Mouse (Mus musculus) spleen, adult 12 weeks (tissue): ENCODE results near the gene Fyb.
A peak's percentile ranks its signal among the peaks of the same experiment; 100 is the strongest.

ENCODE experiments used
- DNase-seq: peaks from one replicate; pipeline ENCODE4 v3.0.0; 2022; ENCODE audit warnings: low spot score

Gene Fyb

DNA sequence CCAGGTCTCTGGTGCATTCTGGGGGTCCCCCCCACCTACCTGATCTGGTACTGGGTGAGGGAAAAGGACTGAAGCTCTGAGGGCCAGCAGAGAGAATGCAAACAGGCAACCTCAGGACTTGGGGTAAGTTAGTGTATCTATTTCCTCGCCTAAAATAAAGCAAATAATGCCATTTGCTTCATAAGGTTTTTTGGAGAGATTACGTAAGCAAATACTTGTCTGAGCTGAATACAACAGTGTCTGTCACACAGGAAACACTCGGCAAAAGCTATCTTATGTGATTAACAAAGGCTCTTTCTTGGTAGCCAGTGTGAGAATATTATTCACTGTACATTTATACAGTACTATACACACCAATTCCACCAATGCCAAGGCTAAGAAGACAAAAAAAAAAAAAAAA lies 76.0 kb downstream of the Fyb start:
- no peak for DNase-seq

- DNase-seq, result no peak
These were observed 77.7 kb downstream of the Fyb start for GRCm38 (mm10) chr15:6600314-6600713.

GRCm38 (mm10) chr15:6601330-6601729 lies 78.7 kb downstream of the Fyb start:
- no peak for DNase-seq

- no peak for DNase-seq
These were observed 79.3 kb downstream of the Fyb start for GRCm38 (mm10) chr15:6602003-6602402.

GRCm38 (mm10) chr15:6610703-6611102 lies 88.0 kb downstream of the Fyb start:
- no peak for DNase-seq

DNA sequence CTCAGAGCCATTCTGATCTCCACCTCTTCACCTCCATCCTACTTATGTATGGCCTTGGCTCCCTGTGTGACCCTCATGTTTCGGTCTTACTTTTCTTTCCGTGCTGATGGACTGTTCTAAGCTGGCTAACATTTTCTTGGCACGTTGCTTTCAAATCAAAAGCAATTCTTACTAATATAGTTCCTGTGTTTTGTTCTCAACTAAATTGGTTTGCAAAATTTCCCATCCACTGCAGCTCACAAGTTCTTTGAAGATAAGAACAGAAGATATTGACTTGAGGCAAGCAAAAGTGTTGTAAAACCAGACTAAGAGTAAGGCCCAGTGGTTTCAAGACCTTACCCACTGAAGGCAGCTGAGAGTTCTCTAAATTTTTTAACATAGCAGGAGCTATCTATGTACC lies 90.2 kb downstream of the Fyb start:
- DNase-seq, result no peak

DNA sequence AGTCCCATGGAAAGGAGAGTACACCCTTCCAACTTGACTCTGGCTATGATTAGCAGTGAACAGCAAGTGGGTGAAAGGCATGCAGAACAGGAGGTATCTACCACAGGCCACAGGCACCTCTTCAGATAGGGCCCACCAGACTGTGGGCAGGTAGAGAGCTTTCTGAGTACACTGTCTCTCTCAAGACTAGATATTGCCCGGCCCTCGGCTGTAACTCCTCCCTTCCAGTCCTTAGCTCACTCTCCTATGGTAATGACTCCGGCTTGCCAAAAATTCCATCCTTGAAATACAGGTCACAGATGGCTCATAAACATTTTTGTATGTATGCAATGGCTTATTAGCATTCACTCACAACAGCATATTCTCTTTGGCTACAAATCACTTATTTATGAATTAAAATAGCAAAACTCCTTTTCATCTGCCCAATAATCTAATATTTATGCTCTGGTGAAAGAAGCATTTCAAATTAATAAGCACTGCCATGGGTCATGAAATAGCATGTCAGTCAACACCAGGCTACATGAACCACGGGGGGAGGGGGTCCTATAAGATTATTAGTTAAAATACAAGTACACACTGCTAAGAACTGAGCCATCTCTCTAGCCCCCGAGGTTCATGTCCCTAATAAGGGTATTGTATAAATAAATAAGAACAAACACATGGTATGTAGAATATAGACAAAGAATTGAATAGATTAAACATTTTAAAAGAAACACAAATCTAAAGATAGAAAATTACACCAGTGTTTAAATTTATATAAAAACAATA lies 93.9 kb downstream of the Fyb start:
- DNase-seq, result no peak

DNA sequence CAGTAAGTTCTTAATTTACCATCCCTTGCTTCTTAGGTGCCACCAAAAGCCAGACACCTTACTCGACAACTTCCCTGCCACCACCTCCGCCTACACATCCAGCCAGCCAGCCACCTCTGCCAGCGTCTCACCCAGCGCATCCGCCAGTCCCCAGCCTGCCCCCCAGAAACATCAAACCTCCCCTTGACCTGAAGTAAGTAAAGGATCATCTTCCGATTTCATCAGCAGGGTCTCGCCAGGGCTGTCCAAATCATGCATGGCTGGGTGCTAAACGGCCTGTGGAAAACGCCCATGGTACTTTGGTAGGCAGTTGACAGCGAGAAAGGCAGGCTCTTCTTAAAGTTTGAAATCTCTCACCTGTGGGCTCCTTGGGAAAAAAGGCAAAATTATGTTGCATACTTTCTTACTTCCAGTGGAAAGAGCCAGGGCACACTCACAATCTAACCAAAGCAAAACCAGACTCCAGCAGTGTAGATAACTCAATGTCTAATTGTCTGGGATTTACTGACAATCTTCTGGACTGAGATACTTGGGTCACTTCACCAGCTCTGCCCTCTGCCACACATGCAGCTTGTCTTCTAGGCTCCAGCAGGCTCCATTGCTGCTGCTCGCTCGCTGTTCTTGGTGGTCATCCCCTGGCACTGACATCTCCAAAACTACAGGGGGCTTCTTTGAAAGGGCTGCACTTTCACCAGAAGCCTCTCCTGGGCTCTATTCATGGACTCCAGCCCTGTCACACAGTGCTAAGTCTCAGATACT lies 97.1 kb downstream of the Fyb start:
- no peak for DNase-seq

GRCm38 (mm10) chr15:6622512-6622911 lies 99.9 kb downstream of the Fyb start:
- DNase-seq, result peak; percentile 55

GRCm38 (mm10) chr15:6623529-6624228 lies 101.0 kb downstream of the Fyb start:
- no peak for DNase-seq

DNA sequence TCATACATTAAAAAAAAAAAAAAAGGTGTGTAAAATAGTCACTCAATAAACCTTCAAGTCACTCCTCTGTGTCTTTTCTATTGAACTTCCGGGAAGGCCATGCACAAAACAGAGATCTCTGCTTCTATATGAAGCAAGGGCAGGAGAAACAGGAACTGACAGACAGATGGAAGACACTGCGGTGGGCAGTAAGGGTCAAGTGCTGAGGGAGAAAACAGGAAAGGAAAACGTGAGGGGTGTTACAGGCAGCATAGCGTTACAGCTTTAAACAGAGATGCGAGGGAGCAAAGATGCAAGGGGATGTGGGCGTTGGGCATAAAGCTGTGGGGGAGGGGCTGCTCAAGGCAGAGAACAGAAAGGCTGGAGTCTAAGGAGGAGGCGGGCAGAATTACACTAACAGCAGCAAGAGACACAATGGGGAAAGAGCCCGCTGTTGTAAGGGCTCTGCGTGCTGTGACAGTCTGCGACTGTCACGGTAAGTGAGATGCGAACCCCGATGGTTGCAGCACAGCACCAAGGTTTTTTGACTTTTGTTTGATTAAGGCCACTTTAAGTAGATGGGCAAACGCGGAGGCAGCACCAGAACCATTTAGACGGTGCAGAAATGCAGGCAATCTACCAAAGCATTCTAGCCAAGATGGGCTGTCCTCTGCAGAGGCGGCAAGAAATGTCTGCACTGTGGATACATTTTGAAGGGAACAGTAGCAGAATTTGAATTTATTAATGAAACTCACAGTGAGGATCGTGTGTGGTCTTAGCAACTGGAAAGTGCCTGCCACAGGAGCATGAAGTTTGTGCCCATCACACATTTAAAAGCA lies 101.9 kb downstream of the Fyb start:
- no peak for DNase-seq

DNA sequence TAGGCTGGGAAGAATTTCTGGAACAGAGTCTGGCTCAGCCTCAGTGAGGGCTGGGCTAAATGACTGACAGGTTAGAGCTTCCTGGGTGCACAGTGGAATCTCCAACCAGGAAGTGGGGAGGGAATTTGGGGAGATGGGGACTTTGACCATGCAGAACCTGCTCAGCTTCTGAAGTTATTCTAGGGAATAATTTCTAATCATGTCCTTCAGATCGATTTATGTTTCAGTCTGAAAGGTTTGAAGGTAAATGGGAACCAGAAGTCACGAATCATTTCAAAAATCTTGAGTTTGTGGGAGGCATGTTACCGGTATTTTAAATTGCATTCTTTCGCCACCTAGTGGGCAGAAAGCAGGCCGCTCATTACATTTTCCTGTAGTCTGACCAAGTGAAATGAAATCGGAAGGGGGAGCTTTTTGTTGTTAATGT lies 103.0 kb downstream of the Fyb start:
- DNase-seq, result no peak

- DNase-seq, result no peak
These were observed 103.5 kb downstream of the Fyb start for GRCm38 (mm10) chr15:6626123-6626522.

GRCm38 (mm10) chr15:6628431-6629077 lies 105.9 kb downstream of the Fyb start:
- no peak for DNase-seq

DNA sequence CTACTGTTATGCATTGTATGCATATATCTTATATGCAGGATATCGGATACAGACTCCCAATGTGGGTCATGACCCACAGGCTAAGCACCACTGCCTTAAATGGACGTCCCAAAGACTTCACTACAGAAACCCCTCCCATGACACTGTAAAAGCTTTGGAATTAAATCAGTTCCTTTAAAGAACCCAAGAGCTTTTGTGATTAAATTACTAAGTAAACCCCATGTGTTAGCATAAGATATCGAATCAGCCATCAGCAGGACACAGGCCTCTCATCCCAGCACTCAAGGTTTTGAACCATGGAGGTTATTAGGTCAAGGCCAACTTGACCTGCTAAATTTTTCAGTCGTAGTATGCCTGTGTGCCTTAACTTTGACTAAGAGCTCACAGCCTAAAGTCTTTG lies 106.5 kb downstream of the Fyb start:
- DNase-seq, result no peak

DNA sequence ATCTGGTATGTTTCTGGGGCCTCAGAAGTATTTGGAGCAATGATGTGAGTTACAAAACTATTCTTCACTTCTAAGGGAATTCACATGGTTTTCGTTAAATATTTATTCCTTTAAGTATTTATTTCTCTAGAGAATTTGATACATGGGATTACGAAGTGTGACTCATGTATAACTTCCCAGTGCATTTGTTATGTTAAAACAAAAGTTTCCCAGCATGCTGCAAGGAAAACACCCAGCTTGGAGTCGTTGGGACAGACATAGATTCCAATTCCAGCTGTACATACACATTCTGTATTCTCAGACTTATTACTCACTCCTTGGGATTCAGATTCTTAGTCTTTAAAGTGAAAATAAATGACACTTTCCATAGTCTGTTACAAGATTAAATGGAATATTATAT lies 112.8 kb downstream of the Fyb start:
- no peak for DNase-seq

DNA sequence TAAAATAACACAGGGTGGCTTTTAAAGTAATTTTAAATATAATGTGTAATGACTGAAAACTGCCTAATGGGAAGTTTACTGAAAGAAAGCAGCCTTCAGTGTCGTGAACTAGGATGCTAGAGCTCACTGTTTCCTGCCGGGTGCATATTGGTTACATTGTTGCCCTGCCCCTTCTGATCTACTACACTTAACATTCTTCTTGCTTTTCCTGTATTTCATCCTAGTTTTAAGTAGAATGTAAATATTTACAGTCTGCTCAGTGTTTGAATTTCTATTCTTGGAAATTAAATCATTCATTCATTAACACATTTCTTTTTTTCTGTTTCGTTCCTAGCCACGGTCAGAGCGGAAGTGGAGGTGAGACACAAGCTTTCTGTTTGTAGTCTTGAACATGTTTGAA lies 119.6 kb downstream of the Fyb start:
- no peak for DNase-seq

DNA sequence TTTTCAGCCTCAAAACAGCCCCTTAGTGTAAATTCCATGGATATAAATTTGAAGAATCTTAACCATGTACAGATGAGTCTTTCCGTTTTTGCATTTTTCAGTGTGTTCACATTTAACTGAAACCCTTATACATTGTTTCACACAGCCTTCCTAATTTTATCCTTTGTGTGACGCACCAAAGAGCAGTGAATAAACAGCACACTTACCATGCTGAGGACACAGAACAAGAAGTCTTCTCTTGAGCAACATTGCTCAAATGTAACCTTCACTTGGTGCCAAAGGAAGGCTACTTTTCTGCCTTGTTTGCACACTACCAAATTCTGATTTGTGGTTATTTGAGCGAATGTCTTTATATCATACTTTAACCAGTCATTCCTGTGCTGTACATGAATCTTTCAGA lies 122.8 kb downstream of the Fyb start:
- DNase-seq, result no peak

GRCm38 (mm10) chr15:6647066-6647465 lies 124.4 kb downstream of the Fyb start:
- no peak for DNase-seq

GRCm38 (mm10) chr15:6648757-6649403 lies 126.2 kb downstream of the Fyb start:
- DNase-seq, result no peak

GRCm38 (mm10) chr15:6653046-6653445 lies 130.4 kb downstream of the Fyb start:
- no peak for DNase-seq
